Mouse (Mus musculus): ENCODE results near the gene Ntn4. TPM values are rescaled to one million over a fixed set of nuclear protein-coding genes. Genes with fewer than 3 reads are reported as not detected.

Gene Ntn4
- total and polyA plus RNA-seq, 3 experiments: not detected

GRCm38 (mm10) chr10:93688306-93689171 lies 48.1 kb downstream of the Ntn4 start:
- H3K4me2 ChIP-seq (ENCODE audit: insufficient read depth, low read depth, poor library complexity, severe bottlenecking): peak overlapping the region; percentile 54
- H3K9ac ChIP-seq (ENCODE audit: insufficient read depth, low read depth): no peak overlapping the region

DNA sequence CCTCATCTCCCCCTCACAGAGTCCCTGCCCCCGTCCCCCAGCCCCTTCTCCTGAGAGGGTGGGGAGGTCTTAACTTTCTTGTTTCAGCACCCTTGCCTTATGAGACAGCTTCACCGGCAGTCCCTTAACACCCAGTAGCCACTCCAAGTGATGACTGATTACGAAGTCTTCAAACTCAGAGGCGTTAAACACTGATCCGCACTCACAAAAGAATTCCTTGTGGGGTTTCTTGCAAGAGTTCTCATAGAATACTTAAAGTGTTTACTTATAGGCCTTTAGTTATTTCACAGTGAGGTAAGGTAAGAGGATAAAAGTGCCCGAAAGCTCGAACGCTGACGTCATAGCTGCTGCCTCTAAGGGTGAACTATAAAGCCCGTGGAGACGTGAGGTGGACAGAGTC lies 50.9 kb downstream of the Ntn4 start:
- dilution Hi-C loops (cut with MboI; ENCODE audit: extremely low pct_ligation_motif_present, extremely low pct_unique_long_range_greater_than_20kb, low sequenced_read_pairs) (no loop called here), in situ Hi-C loops (cut with MboI; ENCODE audit: low pct_ligation_motif_present, low pct_unique_long_range_greater_than_20kb, low sequenced_read_pairs) (no loop called here)
- Histone ChIP-seq H3K79me2 (replicated peaks; ENCODE audit: control insufficient read depth, extremely low read depth, insufficient read depth, poor library complexity, severe bottlenecking) (no peaks in the 10 kb centered on the region), H3K27me3 (replicated peaks) (no peaks in the 10 kb centered on the region), H3K27ac (ENCODE audit: insufficient read depth, low read depth) (no peak overlapping the region), H3K36me3 (replicated peaks in 1 of 2; ENCODE audit: control insufficient read depth in 1 of 2, insufficient read depth in 1 of 2, low read length in 1 of 2) (no peaks in the 10 kb centered on the region), H3K9me3 (replicated peaks; ENCODE audit: low read length) (no peaks in the 10 kb centered on the region), H3K9ac (ENCODE audit: insufficient read depth, low read depth) (no peak overlapping the region), H3K4me1 (ENCODE audit: control insufficient read depth in 1 of 2, insufficient read depth in 2 of 2) (peaks cover 0 to 3% of the 10 kb centered on the region in 2 experiments; a peak in 1 of 4 replicates), H3K4me3 (replicated peaks in 1 of 3; ENCODE audit: low read depth in 2 of 3, low read length in 2 of 3, poor library complexity in 1 of 3) (no peak overlapping the region), H3K4me2 (ENCODE audit: insufficient read depth, low read depth, poor library complexity, severe bottlenecking) (no peak overlapping the region)
- no peak for TF ChIP-seq CHD1 (IDR thresholded peaks at IDR 0.05; ENCODE audit: low read depth, low read length)
- no peak for TF ChIP-seq TBP (conservative IDR thresholded peaks at IDR 0.05; ENCODE audit: low read depth, low read length)
- no peak for TF ChIP-seq MAZ (IDR thresholded peaks at IDR 0.05; ENCODE audit: low read depth, low read length)
- no peak for TF ChIP-seq PAX5 (IDR thresholded peaks at IDR 0.05; ENCODE audit: low read length)
- TF ChIP-seq NELFE (IDR thresholded peaks at IDR 0.05; ENCODE audit: low read depth, low read length): no peak
- TF ChIP-seq MAFK (IDR thresholded peaks at IDR 0.05; ENCODE audit: insufficient replicate concordance, low read length): no peak
- no peak for DNase-seq (ENCODE audit: extremely low read depth)

More at GRCm38 (mm10) chr10:93688306-93689171, 48.1 kb downstream of the Ntn4 start:
- no peak for DNase-seq (ENCODE audit: extremely low read depth)
- in situ Hi-C loops (cut with MboI; ENCODE audit: low pct_ligation_motif_present, low pct_unique_long_range_greater_than_20kb, low sequenced_read_pairs): loop anchor here (10.0 kb wide), 1 partner anchor 74 kb away; no protein-coding TSS in a partner anchor
- H3K27me3 ChIP-seq (replicated peaks): no peaks in the 10 kb centered on the region
- no peaks in the 10 kb centered on the region for H3K79me2 ChIP-seq (replicated peaks; ENCODE audit: control insufficient read depth, extremely low read depth, insufficient read depth, poor library complexity, severe bottlenecking)
- peaks cover 0 to 3% of the 10 kb centered on the region in 2 experiments; a peak in 1 of 4 replicates for H3K4me1 ChIP-seq (ENCODE audit: control insufficient read depth in 1 of 2, insufficient read depth in 2 of 2)
- no peak overlapping the region for H3K4me3 ChIP-seq (replicated peaks in 1 of 3; ENCODE audit: low read depth in 2 of 3, low read length in 2 of 3, poor library complexity in 1 of 3)
- H3K36me3 ChIP-seq (replicated peaks in 1 of 2; ENCODE audit: control insufficient read depth in 1 of 2, insufficient read depth in 1 of 2, low read length in 1 of 2): no peaks in the 10 kb centered on the region
- H3K9me3 ChIP-seq (replicated peaks; ENCODE audit: low read length): no peaks in the 10 kb centered on the region
- TF ChIP-seq ZC3H11A (IDR thresholded peaks at IDR 0.05; ENCODE audit: low read depth, low read length) (no peak), TCF12 (IDR thresholded peaks at IDR 0.05; ENCODE audit: low read depth, low read length) (no peak), RCOR1 (conservative IDR thresholded peaks at IDR 0.05; ENCODE audit: low read depth, low read length) (no peak), BHLHE40 (IDR thresholded peaks at IDR 0.05; ENCODE audit: low read depth, low read length) (peak; percentile 43; the same call in 1 of the 2 replicates), USF1 (IDR thresholded peaks at IDR 0.05; ENCODE audit: low read depth, low read length) (no peak), ZMIZ1 (IDR thresholded peaks at IDR 0.05; ENCODE audit: low read depth, low read length) (no peak), SMC3 (IDR thresholded peaks at IDR 0.05; ENCODE audit: low read depth, low read length) (no peak), MYC (IDR thresholded peaks at IDR 0.05; ENCODE audit: low read depth, low read length) (no peak), ELF1 (IDR thresholded peaks at IDR 0.05; ENCODE audit: low read depth, low read length) (0 out of 2 replicates have a peak, but pooled peaks have one; percentile 0), RAD21 (IDR thresholded peaks at IDR 0.05; ENCODE audit: low read depth, low read length) (no peak), SIN3A (IDR thresholded peaks at IDR 0.05; ENCODE audit: low read length) (no peak), MXI1 (IDR thresholded peaks at IDR 0.05; ENCODE audit: low read depth, low read length) (no peak), GABPA (IDR thresholded peaks at IDR 0.05; ENCODE audit: insufficient replicate concordance, low read depth, low read length) (no peak), ZNF384 (IDR thresholded peaks at IDR 0.05; ENCODE audit: low read depth, low read length) (peak; percentile 28; the same call in 1 of the 2 replicates)
- dilution Hi-C loops (cut with MboI; ENCODE audit: extremely low pct_ligation_motif_present, extremely low pct_unique_long_range_greater_than_20kb, low sequenced_read_pairs): no loop called here
- H3K27ac ChIP-seq (ENCODE audit: insufficient read depth, low read depth): no peak overlapping the region

All from CH12.LX (cell line).